Mouse (Mus musculus): ENCODE measurements around the gene Ppp1r10. TPM values are rescaled to one million over a fixed set of nuclear protein-coding genes. Genes with fewer than 3 reads are reported as not detected.

Gene Ppp1r10
- 29.1 and 32.5 TPM in 2 replicates for polyA plus RNA-seq (2014; fragmentation: Nextera tagmentation; extraction: Ambion mirVana)

DNA sequence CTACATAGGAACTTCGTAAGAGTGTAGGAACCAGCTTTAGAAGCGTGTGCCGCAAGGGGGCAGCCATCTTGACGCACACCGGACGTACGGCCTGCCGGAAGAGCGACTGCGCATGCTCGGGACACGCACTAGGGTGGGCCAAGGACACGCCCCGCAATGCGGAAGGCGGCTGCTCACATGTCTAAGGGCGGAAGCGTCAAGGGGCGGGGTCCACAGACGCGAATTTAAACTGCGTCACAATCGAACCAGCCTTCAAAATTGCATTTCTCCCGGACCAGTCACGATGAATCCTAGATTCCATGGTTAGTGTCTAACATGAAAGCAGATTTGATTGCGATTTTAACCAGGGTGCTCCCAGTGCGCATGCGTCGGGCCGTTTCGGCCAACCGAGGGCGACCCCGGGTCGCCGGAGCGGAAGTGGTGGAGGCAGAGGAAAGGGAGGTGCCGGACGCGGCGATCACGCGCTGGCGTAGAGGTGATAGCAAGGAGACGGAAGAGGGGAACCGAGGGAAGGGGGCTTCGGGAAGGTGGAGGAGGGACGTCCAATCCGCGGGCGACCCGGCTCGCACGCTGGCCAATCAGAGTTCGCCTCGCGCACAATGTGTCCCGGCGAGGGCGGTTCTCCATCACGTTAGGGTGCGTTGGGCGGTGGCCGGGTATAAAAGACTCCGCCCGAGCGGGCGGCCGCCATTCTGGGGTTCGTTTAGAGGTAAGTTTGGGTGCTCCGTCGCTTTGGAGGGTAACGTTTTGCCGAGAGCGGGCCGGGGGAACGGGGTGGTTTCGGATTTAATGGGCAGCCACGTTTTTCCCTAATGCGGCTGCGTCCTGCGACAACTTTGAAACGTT, at the start of gene Ppp1r10, which contains the start of gene Mrps18b:
Gene Ppp1r10 (plus strand): TSS at position 138 of the 846 bp plus-strand sequence.
Gene Mrps18b (minus strand): TSS at position 93 of the 846 bp plus-strand sequence.
- WGBS: under 1% methylated on average over 56 of the region's 83 CpGs
- peak within 1 kb of the TSS; percentile 58 for H3K4me3 ChIP-seq (ENCODE audit: low read depth, low read length)
- ATAC-seq (ENCODE audit: low read depth) (peak; percentile 95), DNase-seq (ENCODE audit: low spot score) (peak; percentile 100)
- peaks cover 36% of the 10 kb centered on the region for H3K36me3 ChIP-seq (ENCODE audit: control insufficient read depth, insufficient read depth, low read length)
- H3K27me3 ChIP-seq (replicated peaks; ENCODE audit: control insufficient read depth, insufficient read depth, low read length): no peaks in the 10 kb centered on the region
- peak within 1 kb of the TSS; percentile 94 for H3K4me2 ChIP-seq (ENCODE audit: low read depth, low read length)
- peaks cover 10% of the 10 kb centered on the region for H3K4me1 ChIP-seq (ENCODE audit: control insufficient read depth, insufficient read depth, low read length)
- H3K9me3 ChIP-seq (ENCODE audit: control insufficient read depth, low read length): no peaks in the 10 kb centered on the region
- peak within 1 kb of the TSS; percentile 98 for H3K27ac ChIP-seq (replicated peaks; ENCODE audit: low read depth, low read length)
- H3K9ac ChIP-seq (ENCODE audit: low read depth, low read length): peak within 1 kb of the TSS; percentile 92

DNA sequence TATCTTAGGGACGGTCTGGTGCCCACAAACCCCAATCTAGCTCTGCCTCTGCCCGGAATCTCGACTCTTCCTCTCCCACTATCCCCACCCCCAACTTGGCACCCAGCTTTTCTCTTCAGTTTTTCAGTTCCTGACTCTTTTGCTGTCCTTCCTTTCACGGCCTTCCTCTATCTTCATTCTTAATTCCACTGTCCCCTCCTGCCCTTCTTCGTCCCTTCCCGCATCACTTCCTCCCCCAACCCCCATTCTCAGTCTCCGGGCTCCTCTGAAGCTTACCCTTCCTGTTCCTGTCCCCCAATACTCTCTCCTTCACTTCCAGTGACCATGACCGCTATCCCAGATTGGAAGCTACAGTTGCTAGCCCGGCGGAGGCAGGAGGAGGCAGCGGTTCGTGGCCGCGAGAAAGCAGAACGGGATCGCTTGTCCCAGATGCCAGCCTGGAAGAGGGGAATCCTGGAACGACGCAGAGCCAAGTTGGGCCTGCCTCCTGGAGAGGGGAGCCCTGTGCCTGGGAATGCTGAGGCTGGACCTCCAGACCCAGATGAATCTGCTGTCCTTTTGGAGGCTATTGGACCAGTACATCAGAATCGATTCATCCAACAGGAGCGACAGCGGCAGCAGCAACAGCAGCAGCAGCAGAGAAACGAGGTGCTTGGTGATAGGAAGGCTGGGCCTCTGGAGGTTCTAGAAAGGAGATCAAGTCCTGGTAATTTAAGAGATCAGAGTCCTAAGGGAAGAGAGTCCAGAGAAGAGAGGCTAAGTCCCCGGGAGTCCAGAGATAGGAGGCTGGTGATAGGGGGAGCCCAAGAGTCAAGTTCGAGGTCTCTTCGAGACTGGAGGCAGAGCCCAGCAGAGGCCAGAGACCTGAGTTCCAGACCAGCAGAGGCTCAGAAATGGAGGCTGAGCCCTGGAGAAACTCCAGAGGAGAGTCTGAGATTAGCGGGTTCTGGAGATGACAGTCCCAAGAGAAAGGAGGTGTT, 49.0 kb upstream of the Ppp1r10 start:
- peak overlapping the region; percentile 70 for H3K9ac ChIP-seq (ENCODE audit: low read depth, low read length)
- no peak for ATAC-seq (ENCODE audit: low read depth)
- H3K27me3 ChIP-seq (replicated peaks; ENCODE audit: control insufficient read depth, insufficient read depth, low read length): no peaks in the 10 kb centered on the region
- peak overlapping the region; percentile 97 for H3K27ac ChIP-seq (replicated peaks; ENCODE audit: low read depth, low read length)
- H3K4me1 ChIP-seq (ENCODE audit: control insufficient read depth, insufficient read depth, low read length): peaks cover 38% of the 10 kb centered on the region
- peak overlapping the region; percentile 57 for H3K4me3 ChIP-seq (ENCODE audit: low read depth, low read length)
- H3K4me2 ChIP-seq (ENCODE audit: low read depth, low read length): peak overlapping the region; percentile 96
- DNase-seq (ENCODE audit: low spot score): peak; percentile 32
- 8% methylated on average over 26 of the region's 26 CpGs for WGBS
- H3K36me3 ChIP-seq (ENCODE audit: control insufficient read depth, insufficient read depth, low read length): peaks cover 16% of the 10 kb centered on the region
- peaks cover 6% of the 10 kb centered on the region; the same call in 1 of the 2 replicates for H3K9me3 ChIP-seq (ENCODE audit: control insufficient read depth, low read length)

- Histone ChIP-seq H3K4me2 (ENCODE audit: low read depth, low read length) (peak overlapping the region; percentile 96), H3K9me3 (ENCODE audit: control insufficient read depth, low read length) (peaks cover 6% of the 10 kb centered on the region; the same call in 1 of the 2 replicates), H3K27me3 (replicated peaks; ENCODE audit: control insufficient read depth, insufficient read depth, low read length) (no peaks in the 10 kb centered on the region), H3K4me1 (ENCODE audit: control insufficient read depth, insufficient read depth, low read length) (peaks cover 38% of the 10 kb centered on the region), H3K4me3 (ENCODE audit: low read depth, low read length) (peak overlapping the region; percentile 57), H3K27ac (replicated peaks; ENCODE audit: low read depth, low read length) (peak overlapping the region; percentile 73; the same call in 1 of the 2 replicates), H3K9ac (ENCODE audit: low read depth, low read length) (peak overlapping the region; percentile 70), H3K36me3 (ENCODE audit: control insufficient read depth, insufficient read depth, low read length) (peaks cover 22% of the 10 kb centered on the region)
- ATAC-seq (ENCODE audit: low read depth) (no peak), DNase-seq (ENCODE audit: low spot score) (peak; percentile 21)
- 22% methylated on average over 15 of the region's 17 CpGs for WGBS
These were observed 47.9 kb upstream of the Ppp1r10 start for GRCm38 (mm10) chr17:35868165-35868820.

GRCm38 (mm10) chr17:35868961-35869345, 47.3 kb upstream of the Ppp1r10 start:
- Histone ChIP-seq H3K4me2 (ENCODE audit: low read depth, low read length) (peak overlapping the region; percentile 96), H3K27me3 (replicated peaks; ENCODE audit: control insufficient read depth, insufficient read depth, low read length) (no peaks in the 10 kb centered on the region), H3K4me1 (ENCODE audit: control insufficient read depth, insufficient read depth, low read length) (peaks cover 38% of the 10 kb centered on the region), H3K9me3 (ENCODE audit: control insufficient read depth, low read length) (peaks cover 6% of the 10 kb centered on the region; the same call in 1 of the 2 replicates), H3K27ac (replicated peaks; ENCODE audit: low read depth, low read length) (peak overlapping the region; percentile 73), H3K9ac (ENCODE audit: low read depth, low read length) (peak overlapping the region; percentile 70), H3K36me3 (ENCODE audit: control insufficient read depth, insufficient read depth, low read length) (peaks cover 27% of the 10 kb centered on the region), H3K4me3 (ENCODE audit: low read depth, low read length) (peak overlapping the region; percentile 57)
- DNase-seq (ENCODE audit: low spot score): no peak
- ATAC-seq (ENCODE audit: low read depth): no peak
- WGBS: 2% methylated on average over 7 of the region's 7 CpGs

DNA sequence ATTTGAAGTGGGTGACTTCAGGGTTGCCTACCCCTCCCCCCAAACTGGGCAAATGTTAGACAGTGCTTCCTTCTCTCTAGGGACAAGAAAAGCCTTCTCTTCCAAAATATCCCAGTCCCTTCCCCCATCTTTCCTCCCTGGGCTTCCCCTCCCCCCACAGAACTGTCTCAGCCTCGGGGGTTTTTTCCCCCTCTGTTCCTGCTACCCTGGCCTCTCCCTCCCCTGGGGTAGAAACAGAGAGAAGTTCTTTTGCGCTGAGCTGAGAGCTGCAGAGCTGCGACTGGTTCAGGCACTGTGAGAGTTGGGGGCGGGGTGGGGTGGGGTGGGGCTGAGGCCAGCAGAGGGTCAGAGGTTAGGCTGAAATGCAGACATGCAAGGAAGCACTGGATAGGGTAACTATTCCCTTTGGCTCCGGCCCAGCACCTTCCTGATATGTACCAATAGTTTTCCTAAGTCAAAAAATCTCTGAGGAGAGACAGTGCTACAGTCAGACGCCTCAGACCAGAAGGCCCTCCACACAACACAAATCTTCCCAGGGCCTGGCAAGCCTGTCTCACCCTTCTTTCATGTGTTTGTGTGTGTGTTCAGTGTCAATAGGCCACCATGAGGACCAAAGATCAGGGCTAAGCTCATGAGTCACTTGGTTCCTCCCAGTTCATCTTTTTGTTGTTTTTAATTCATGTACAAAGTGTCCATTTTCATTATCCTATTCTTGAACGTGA, 46.7 kb upstream of the Ppp1r10 start:
- peaks cover 37% of the 10 kb centered on the region for H3K4me1 ChIP-seq (ENCODE audit: control insufficient read depth, insufficient read depth, low read length)
- no peak for ATAC-seq (ENCODE audit: low read depth)

DNA sequence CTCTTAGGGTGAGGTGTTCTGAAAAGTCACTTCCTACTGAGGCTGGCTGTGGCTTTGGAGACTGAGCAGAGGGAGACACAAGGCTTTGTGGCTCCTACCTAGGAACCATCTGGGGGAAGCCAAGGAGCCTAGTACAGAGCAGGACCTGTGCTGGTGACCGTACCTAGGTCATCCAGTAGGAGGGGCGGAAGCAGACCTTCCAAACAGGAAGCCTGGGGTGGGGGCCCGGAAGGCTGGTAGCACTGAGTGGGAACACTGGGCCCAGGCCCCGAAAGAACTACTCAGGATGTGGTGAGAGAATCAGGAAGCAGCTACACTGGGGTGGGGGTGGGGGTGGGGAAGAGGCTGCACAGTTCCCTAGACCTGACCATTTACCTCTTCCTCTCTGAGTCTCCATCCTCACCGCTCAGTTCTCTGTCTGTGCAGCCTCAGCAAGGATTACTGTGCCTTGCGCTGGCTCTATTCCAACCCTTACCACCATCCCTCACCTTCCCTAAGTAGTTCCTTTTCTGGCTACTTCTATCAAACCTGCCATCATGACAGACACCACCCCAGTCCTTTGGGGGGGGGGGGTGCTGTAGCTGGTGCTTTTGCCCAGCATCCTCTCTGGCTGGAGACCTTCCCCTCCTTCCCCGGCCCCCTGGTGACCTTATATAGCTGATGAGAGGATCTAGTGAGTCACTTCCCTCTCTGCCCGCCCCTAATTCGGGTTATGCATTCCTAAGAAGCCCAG, 45.9 kb upstream of the Ppp1r10 start:
- 38% methylated on average over 8 of the region's 9 CpGs for WGBS
- H3K4me1 ChIP-seq (ENCODE audit: control insufficient read depth, insufficient read depth, low read length): peaks cover 30% of the 10 kb centered on the region
- ATAC-seq (ENCODE audit: low read depth): no peak

More for the DNA sequence above, 46.7 kb upstream of the Ppp1r10 start:
- H3K4me2 ChIP-seq (ENCODE audit: low read depth, low read length): peak overlapping the region; percentile 96
- H3K9me3 ChIP-seq (ENCODE audit: control insufficient read depth, low read length): peaks cover 6% of the 10 kb centered on the region; the same call in 1 of the 2 replicates
- H3K36me3 ChIP-seq (ENCODE audit: control insufficient read depth, insufficient read depth, low read length): peaks cover 32% of the 10 kb centered on the region
- peak overlapping the region; percentile 70 for H3K9ac ChIP-seq (ENCODE audit: low read depth, low read length)
- 0% methylated on average over 7 of the region's 7 CpGs for WGBS
- H3K4me3 ChIP-seq (ENCODE audit: low read depth, low read length): peak overlapping the region; percentile 57
- DNase-seq (ENCODE audit: low spot score): peak; percentile 63
- H3K27ac ChIP-seq (replicated peaks; ENCODE audit: low read depth, low read length): peak overlapping the region; percentile 73
- no peaks in the 10 kb centered on the region for H3K27me3 ChIP-seq (replicated peaks; ENCODE audit: control insufficient read depth, insufficient read depth, low read length)

More for the DNA sequence above, 45.9 kb upstream of the Ppp1r10 start:
- DNase-seq (ENCODE audit: low spot score): peak; percentile 49
- H3K4me3 ChIP-seq (ENCODE audit: low read depth, low read length): peak overlapping the region; percentile 57
- peak overlapping the region; percentile 70 for H3K9ac ChIP-seq (ENCODE audit: low read depth, low read length)
- H3K27me3 ChIP-seq (replicated peaks; ENCODE audit: control insufficient read depth, insufficient read depth, low read length): no peaks in the 10 kb centered on the region
- H3K4me2 ChIP-seq (ENCODE audit: low read depth, low read length): peak overlapping the region; percentile 96
- peaks cover 6% of the 10 kb centered on the region; the same call in 1 of the 2 replicates for H3K9me3 ChIP-seq (ENCODE audit: control insufficient read depth, low read length)
- peak overlapping the region; percentile 73 for H3K27ac ChIP-seq (replicated peaks; ENCODE audit: low read depth, low read length)
- peaks cover 40% of the 10 kb centered on the region for H3K36me3 ChIP-seq (ENCODE audit: control insufficient read depth, insufficient read depth, low read length)

All from embryonic facial prominence, embryonic 14.5 days (tissue).